ENCODE assay signal across 8 mouse cellular contexts in genomic region chr8:11215231-11215630, GRCm38 (mm10).
A peak's percentile ranks its signal among the peaks of the same experiment; 100 is the strongest.
DNase-seq lines count a peak whose midpoint lies in the region; ATAC-seq and TF ChIP-seq lines count a peak whose summit lies in the region.

No protein-coding gene starts in this region.

- H3K36me3 ChIP-seq in heart, embryonic 16.5 days (ENCODE audit: control insufficient read depth, insufficient read depth) = peaks cover 77% of the 10 kb centered on the region
- peaks cover 18% of the 10 kb centered on the region; the same call in 1 of the 2 replicates for H3K36me3 ChIP-seq in liver, postnatal 0 days (replicated peaks; ENCODE audit: insufficient read depth, low read length)
- H3K36me3 ChIP-seq in neural tube, embryonic 14.5 days (ENCODE audit: control insufficient read depth, insufficient read depth, low read length) = no peaks in the 10 kb centered on the region

- H3K9me3 ChIP-seq in heart, embryonic 16.5 days (replicated peaks; ENCODE audit: control insufficient read depth, low read length) = no peaks in the 10 kb centered on the region
- H3K9me3 ChIP-seq in liver, postnatal 0 days (ENCODE audit: low read length) = no peaks in the 10 kb centered on the region
- no peaks in the 10 kb centered on the region for H3K9me3 ChIP-seq in neural tube, embryonic 14.5 days (ENCODE audit: control insufficient read depth, low read length)

- DNase-seq in CD4-positive, CD25-positive, alpha-beta regulatory T cell, adult 2 months (ENCODE audit: low read depth, low spot score) = peak; percentile 61
- peak; percentile 7 for DNase-seq in T-cell, adult 2 months (ENCODE audit: low spot score)
- DNase-seq in kidney, postnatal 36 days = peak; percentile 48 to 70
- DNase-seq in liver, postnatal 0 days = peak; percentile 48

- no peaks in the 10 kb centered on the region for H3K4me1 ChIP-seq in heart, embryonic 16.5 days (ENCODE audit: control insufficient read depth, insufficient read depth, low read length)
- H3K4me1 ChIP-seq in liver, postnatal 0 days (ENCODE audit: insufficient read depth) = no peaks in the 10 kb centered on the region
- H3K4me1 ChIP-seq in neural tube, embryonic 14.5 days (ENCODE audit: control insufficient read depth, insufficient read depth, low read length) = no peaks in the 10 kb centered on the region

- TF ChIP-seq CTCF in liver, postnatal 0 days (IDR thresholded peaks at IDR 0.05; ENCODE audit: low read depth) = peak; percentile 87

- H3K4me3 ChIP-seq in heart, embryonic 16.5 days (ENCODE audit: low read length) = no peak overlapping the region
- H3K4me3 ChIP-seq in liver, postnatal 0 days (ENCODE audit: low read depth, low read length) = no peak overlapping the region
- no peak overlapping the region for H3K4me3 ChIP-seq in neural tube, embryonic 14.5 days (ENCODE audit: low read depth, low read length)

- ATAC-seq in common myeloid progenitor, adult 5-6 weeks (replicated peaks; ENCODE audit: low read depth, poor library complexity, severe bottlenecking) = peak; percentile 98
- ATAC-seq in heart, embryonic 16.5 days (replicated peaks; ENCODE audit: extremely low read depth, insufficient read depth, low FRiP score) = peak; percentile 57; the same call in 1 of the 2 replicates
- ATAC-seq in liver, postnatal 0 days = peak; percentile 69; the same call in 1 of the 2 replicates
- ATAC-seq in neural tube, embryonic 14.5 days (ENCODE audit: low read depth) = peak; percentile 84
- ATAC-seq in activated CD4-positive, CD25-positive, alpha-beta regulatory T cell, adult 4 months = no peak

- no peak overlapping the region for H3K9ac ChIP-seq in heart, embryonic 16.5 days (ENCODE audit: low read length)
- no peak overlapping the region for H3K9ac ChIP-seq in liver, postnatal 0 days (replicated peaks)
- no peak overlapping the region for H3K9ac ChIP-seq in neural tube, embryonic 14.5 days (replicated peaks; ENCODE audit: low read depth, low read length)

- no peak for TF ChIP-seq EP300 in liver, postnatal 0 days (IDR thresholded peaks at IDR 0.05; ENCODE audit: low read depth)

- no peaks in the 10 kb centered on the region for H3K27me3 ChIP-seq in heart, embryonic 16.5 days (ENCODE audit: control insufficient read depth, insufficient read depth, low read length)
- no peaks in the 10 kb centered on the region for H3K27me3 ChIP-seq in liver, postnatal 0 days (ENCODE audit: insufficient read depth, low read length)
- H3K27me3 ChIP-seq in neural tube, embryonic 14.5 days (ENCODE audit: control insufficient read depth, insufficient read depth, low read length) = no peaks in the 10 kb centered on the region

- 56% methylated on average over 1 of the region's 1 CpGs for WGBS in heart, embryonic 16.5 days
- 34% methylated on average over 1 of the region's 1 CpGs for WGBS in liver, postnatal 0 days (ENCODE audit: insufficient replicate concordance)
- WGBS in neural tube, embryonic 14.5 days = 32% methylated on average over 1 of the region's 1 CpGs

- no peak overlapping the region for H3K27ac ChIP-seq in heart, embryonic 16.5 days (ENCODE audit: low read length)
- H3K27ac ChIP-seq in liver, postnatal 0 days (ENCODE audit: low read depth) = no peak overlapping the region
- H3K27ac ChIP-seq in neural tube, embryonic 14.5 days (ENCODE audit: low read depth, low read length) = no peak overlapping the region

- no peak overlapping the region for H3K4me2 ChIP-seq in heart, embryonic 16.5 days (ENCODE audit: low read depth, low read length)
- H3K4me2 ChIP-seq in liver, postnatal 0 days (ENCODE audit: low read depth, low read length) = no peak overlapping the region
- H3K4me2 ChIP-seq in neural tube, embryonic 14.5 days (ENCODE audit: low read depth, low read length) = no peak overlapping the region

Comparison
In these comparisons a context has a peak if more than half of its experiments do, and no peak if none do; other contexts are left out.
1. DNase-seq: peak in every context shown above with its lines; median percentile 61 in CD4-positive, CD25-positive, alpha-beta regulatory T cell, adult 2 months; 59 in kidney, postnatal 36 days; 48 in liver, postnatal 0 days; 7 in T-cell, adult 2 months.